In the genomic region with DNA sequence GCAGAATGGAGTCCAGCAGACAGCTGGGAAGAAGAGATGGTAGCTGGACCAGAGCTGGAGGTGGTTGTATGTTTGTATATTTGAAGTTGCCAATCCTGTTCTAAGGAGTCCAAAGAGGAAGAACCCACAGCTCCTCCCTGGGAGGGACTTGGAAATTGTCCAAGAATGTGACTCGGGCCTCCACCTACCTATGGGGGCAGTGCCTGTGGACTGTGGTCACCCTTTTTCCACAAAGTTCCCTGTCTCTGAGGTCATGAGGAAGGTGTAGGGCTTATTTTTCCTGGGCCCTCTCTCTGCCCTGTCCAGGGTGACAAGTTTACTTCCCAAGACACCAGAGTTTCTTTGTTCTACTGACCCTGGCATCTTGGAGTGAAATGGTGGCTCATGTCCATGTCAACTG, we compare ENCODE assay signal across 10 mouse cellular contexts. TPM values are rescaled to one million over a fixed set of nuclear protein-coding genes. Genes with fewer than 3 reads are reported as not detected.
A peak's percentile ranks its signal among the peaks of the same experiment; 100 is the strongest.
DNase-seq lines count a peak whose midpoint lies in the region; ATAC-seq and TF ChIP-seq lines count a peak whose summit lies in the region.
"Had no signal": no experiment of that assay in that cellular context is flagged by ENCODE, and none has a peak within 500 bp of the region (broad histone marks: within the 10 kb centered on the region; RNA-seq: fewer than 3 reads in every experiment).

No protein-coding gene starts in this region.

- WGBS in lung, adult 2 months: 4% methylated on average over 1 of the region's 1 CpGs
- 24% methylated on average over 1 of the region's 1 CpGs for WGBS in stomach, postnatal 0 days

- H3K27ac ChIP-seq in stomach, postnatal 0 days (replicated peaks): peak overlapping the region; percentile 79

- peaks cover 5% of the 10 kb centered on the region for H3K4me1 ChIP-seq in lung, adult 2 months (ENCODE audit: control insufficient read depth, insufficient read depth, low read length)
- H3K4me1 ChIP-seq in stomach, postnatal 0 days (replicated peaks; ENCODE audit: control insufficient read depth, insufficient read depth): no peaks in the 10 kb centered on the region; the same call in 1 of the 2 replicates

- H3K9ac ChIP-seq in stomach, postnatal 0 days (ENCODE audit: low read length): no peak overlapping the region
- H3K9ac ChIP-seq: forebrain, postnatal 0 days had no signal

- H3K27me3 ChIP-seq in stomach, postnatal 0 days (ENCODE audit: control insufficient read depth, insufficient read depth, low read length): no peaks in the 10 kb centered on the region

- H3K4me2 ChIP-seq in stomach, postnatal 0 days (replicated peaks; ENCODE audit: low read depth): no peak overlapping the region

- no peak for TF ChIP-seq CTCF in lung, adult 2 months (IDR thresholded peaks at IDR 0.05; ENCODE audit: insufficient read depth, low read length)
- no peak for TF ChIP-seq CTCF in stomach, postnatal 0 days (IDR thresholded peaks at IDR 0.05; ENCODE audit: low read depth)

- peak; percentile 35 to 63 for DNase-seq in urinary bladder, adult 18-20 months (ENCODE audit: low spot score in 2 of 2)
- no peak for DNase-seq in urinary bladder, postnatal 25 days (ENCODE audit: low spot score)
- peak; percentile 46 for DNase-seq in lung, adult 2 months
- peak; percentile 84 for DNase-seq in stomach, postnatal 0 days (ENCODE audit: low spot score)
- DNase-seq in MN1 (ENCODE audit: low spot score): no peak
- DNase-seq in thymus, postnatal 25 days: no peak
- DNase-seq: cerebellum, postnatal 10 days had no signal

- ATAC-seq in granulocyte monocyte progenitor cell, adult 5-6 weeks (replicated peaks; ENCODE audit: poor library complexity, severe bottlenecking): 0 out of 2 replicates have a peak, but pooled peaks have one; percentile 2
- ATAC-seq in stomach, postnatal 0 days (ENCODE audit: low FRiP score, low TSS enrichment): peak; percentile 90
- ATAC-seq: forebrain, postnatal 0 days had no signal

- no peak overlapping the region for H3K4me3 ChIP-seq in lung, adult 2 months (replicated peaks; ENCODE audit: extremely low read depth, low read depth, low read length)
- H3K4me3 ChIP-seq in stomach, postnatal 0 days (ENCODE audit: low read depth, low read length): no peak overlapping the region
- H3K4me3 ChIP-seq: midbrain, embryonic 10.5 days had no signal

- no peak for TF ChIP-seq POLR2A in lung, adult 2 months (IDR thresholded peaks at IDR 0.05; ENCODE audit: borderline replicate concordance, extremely low read depth, low read depth, low read length)

- TF ChIP-seq EP300 in stomach, postnatal 0 days (optimal IDR thresholded peaks at IDR 0.05): no peak

- H3K9me3 ChIP-seq in stomach, postnatal 0 days (ENCODE audit: control insufficient read depth, low read length): no peaks in the 10 kb centered on the region
- H3K9me3 ChIP-seq: midbrain, embryonic 10.5 days had no signal

- no peaks in the 10 kb centered on the region for H3K36me3 ChIP-seq in stomach, postnatal 0 days (ENCODE audit: control insufficient read depth, insufficient read depth, low read length)
- H3K36me3 ChIP-seq: midbrain, embryonic 10.5 days had no signal

RNA-seq across cellular contexts. Expression of gene Metrnl, which starts 39.6 kb away (rescaled TPM):
- not detected in 2 replicates for total RNA-seq in granulocyte monocyte progenitor cell, adult 5-6 weeks (2014; fragmentation: Nextera tagmentation)
- 0.82 and 2.4 TPM in 2 replicates for total RNA-seq in granulocyte monocyte progenitor cell, adult 5-6 weeks (2017)
- polyA plus RNA-seq in lung, adult 2 months (2012; rRNA removed): 35.1 and 36.0 TPM in 2 replicates
- 62.4 and 67.3 TPM in 2 replicates for polyA plus RNA-seq in stomach, postnatal 0 days (2015; fragmentation: Nextera tagmentation; extraction: Ambion mirVana)

Comparison
In these comparisons a context has a peak if more than half of its experiments do, and no peak if none do; other contexts are left out.
1. DNase-seq: peak in urinary bladder, adult 18-20 months (2 of 2), lung, adult 2 months (single experiment) and stomach, postnatal 0 days (single experiment); none in urinary bladder, postnatal 25 days (single experiment), MN1 (single experiment) and thymus, postnatal 25 days (single experiment).